Mouse (Mus musculus) v-Abl transformed pro-B cells (cell line): ENCODE data around the gene Ncf4.
"Not testable (repeated sequence)": the region's sequence is repeated elsewhere in the genome, so short reads cannot be mapped to it uniquely, and the experiment has no call there.

ENCODE experiments used
- in situ Hi-C, 2 experiments: fragments of 400-800 bp; cut with MboI; formaldehyde crosslinking; loops; one replicate each; pipeline ENCODE4 v1.15.1; 2025; ENCODE audit not compliant: unreplicated experiment in 2 of 2

The Ncf4 gene

DNA sequence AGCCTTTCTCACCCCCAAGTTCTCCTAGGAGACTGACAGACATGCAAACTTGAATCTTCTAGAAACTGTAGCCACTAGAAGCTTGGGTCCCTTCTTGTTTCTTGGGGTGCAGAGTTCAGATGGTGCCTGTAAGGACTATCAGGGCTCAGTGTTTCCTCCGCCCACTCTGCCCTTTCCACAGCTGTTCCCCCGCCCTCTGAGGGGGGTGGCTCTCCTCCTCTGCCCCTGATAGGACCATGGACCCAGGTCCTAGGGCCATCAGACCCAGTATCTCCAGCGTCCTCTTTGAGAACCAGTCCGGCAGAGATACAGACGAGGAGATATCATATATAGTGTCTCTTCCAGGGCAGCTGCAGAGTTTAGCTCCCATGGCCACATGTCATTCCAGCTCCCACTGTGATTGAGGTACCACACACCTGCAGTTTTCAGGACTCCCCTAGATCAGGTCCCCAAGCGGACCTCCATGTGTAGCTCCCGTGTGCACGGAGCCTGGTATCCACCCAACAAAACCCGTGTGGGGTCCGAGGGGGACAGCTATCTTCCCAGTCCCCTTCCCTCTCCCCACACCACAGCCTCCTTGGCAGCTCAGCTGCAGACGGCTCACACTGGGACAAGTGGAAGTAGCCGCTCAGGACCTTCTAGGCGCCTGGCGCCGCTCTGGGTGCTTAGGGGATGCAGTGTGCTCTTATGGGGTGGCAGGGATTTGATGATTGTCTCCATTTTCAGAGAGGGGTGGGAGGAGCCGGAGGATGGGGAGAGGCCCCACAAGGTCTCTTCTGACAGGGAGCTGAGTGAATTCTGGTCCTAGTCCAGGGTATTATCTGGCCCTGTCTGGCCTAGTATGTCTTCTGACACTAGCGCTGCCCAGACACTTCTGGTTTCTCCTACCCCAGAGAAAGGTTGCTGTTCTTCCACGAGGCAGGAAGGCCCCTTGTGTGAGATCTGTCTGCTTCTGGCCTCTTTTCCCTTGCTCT, 1.8 kb downstream of the Ncf4 start:
- in situ Hi-C loops: loop anchor here (5.0 to 10.0 kb wide), 3 partner anchors 81 to 312 kb away; partner anchors contain the start of genes Csf2rb (in 1 of the 2) and Eif3d (in 1 of the 2)

DNA sequence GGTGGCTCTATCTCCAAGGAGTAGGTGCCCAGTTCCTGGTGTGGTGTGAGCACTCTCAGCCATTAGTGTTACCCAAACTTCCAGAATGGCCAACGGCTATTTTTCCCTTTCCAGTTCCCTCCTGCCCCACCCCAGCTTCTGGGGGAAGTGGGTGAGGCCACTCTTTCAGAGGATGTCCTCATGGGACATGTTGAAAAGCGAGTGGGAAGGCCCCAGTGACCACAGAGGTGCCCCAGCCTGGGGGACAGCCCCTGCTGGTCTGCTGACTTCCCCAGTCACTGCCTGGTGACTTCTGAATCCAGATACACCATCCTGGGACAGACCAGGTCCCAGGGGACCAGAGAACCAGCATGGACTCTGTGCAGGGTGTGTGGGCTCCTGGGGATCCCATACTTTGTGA, 3.1 kb downstream of the Ncf4 start:
- in situ Hi-C loops: loop anchor here (5.0 to 10.0 kb wide), 3 partner anchors 80 to 313 kb away; partner anchors contain the start of genes Csf2rb (in 1 of the 2) and Eif3d (in 1 of the 2)

DNA sequence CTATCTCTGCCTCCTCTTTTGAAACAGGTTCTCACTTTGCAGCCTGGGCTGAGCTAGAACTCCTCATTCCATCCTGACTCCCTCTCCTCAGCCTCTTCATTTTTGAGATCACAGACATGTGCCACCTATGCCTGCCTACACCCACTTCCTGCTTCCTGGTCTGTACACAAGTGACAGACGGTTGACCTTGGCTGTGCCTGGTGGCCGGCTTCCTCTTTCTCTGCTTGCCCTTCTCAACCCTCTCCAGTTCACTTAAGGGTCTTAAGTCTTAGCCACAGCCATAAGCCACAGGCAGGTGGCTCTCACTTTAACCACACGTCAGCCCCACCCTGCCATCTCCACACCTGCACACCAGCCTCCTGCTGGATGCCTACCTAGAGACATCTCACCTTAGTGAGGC, 3.8 kb downstream of the Ncf4 start:
- in situ Hi-C loops: loop anchor here (5.0 to 10.0 kb wide), 3 partner anchors 79 to 314 kb away; partner anchors contain the start of genes Csf2rb (in 1 of the 2) and Eif3d (in 1 of the 2)

DNA sequence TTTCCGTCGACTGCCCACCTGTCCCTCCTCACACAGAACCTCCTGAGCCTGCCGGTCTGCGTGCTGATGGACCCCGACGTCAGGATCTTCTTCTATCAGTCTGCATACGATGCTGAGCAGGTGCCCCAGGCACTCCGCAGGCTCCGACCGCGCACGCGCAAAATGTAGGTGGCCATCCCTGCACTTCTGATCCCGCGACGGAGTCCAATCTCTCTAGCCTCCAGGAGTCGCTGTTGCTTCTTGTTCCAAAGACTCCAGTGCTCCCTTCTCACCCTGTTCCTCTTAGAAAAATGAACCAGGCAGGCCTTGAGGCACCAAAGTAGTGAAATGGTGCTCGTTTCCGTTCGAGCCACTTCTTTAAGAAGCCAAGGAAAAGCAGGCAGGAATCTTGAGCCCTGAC, 10.2 kb downstream of the Ncf4 start:
- in situ Hi-C loops: loop anchor here in 1 of 2 experiments (5.0 kb wide), 1 partner anchor 83 kb away; no protein-coding TSS in a partner anchor

DNA sequence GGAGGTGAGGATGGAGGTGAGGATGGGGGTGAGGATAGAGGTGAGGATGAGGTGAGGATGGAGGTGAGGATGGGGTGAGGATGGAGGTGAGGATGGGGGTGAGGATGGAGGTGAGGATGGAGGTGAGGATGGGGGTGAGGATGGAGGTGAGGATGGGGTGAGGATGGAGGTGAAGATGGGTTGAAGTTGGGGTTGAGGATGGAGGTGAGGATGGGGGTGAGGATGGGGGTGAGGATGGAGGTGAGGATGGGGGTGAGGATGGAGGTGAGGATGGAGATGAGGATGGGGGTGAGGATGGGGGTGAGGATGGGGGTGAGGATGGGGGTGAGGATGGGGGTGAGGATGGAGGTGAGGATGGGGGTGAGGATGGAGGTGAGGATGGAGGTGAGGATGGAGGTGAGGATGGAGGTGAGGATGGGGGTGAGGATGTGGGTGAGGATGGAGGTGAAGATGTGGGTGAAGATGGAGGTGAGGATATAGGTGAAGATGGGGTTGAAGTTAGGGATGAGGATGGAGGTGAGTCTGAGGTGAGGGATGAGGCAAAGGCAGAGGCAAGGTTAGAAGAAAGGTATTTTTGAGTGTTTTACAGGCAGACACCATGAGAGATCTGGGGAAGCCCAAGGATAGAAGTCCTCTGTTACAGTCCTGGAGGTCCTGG, 12.1 kb downstream of the Ncf4 start:
- in situ Hi-C loops: loop anchor here in 1 of 2 experiments (5.0 kb wide), 1 partner anchor 81 kb away; no protein-coding TSS in a partner anchor

DNA sequence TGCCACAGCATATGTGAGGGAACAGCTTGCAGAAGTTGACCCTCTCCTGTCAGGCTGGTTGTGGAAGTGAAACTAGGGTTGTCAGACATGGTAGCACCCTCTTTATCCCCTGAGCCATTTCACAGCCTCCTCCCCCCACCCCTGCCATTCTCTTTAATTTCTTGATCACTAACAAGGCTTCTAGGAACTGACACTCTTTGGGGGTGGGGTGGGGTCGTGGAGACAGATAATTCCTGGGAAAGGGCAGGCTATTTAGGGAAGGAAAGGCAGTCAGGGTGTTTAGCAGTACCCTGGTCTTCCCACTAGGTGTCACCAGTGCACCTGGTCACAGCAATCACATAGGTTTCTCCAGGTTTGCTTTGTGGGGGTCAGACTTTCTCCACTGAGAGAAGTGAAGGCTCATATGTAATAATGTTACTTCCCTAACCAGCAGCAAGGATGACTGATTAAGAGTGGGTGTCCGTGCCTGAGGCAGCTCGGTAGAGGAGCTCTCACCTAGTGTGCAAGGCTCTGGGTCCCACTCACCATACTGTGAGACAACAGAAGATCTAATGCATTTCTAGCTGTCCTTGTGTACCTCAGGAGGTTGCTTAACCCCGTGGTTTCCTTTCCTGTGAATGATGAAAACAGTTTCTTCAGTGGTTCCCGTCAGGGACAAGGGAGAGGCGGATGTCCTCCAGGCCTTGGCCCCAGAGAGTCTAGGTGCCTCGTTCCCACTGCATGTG, 12.9 kb downstream of the Ncf4 start:
- in situ Hi-C loops: loop anchor here in 1 of 2 experiments (5.0 kb wide), 1 partner anchor 80 kb away; no protein-coding TSS in a partner anchor

DNA sequence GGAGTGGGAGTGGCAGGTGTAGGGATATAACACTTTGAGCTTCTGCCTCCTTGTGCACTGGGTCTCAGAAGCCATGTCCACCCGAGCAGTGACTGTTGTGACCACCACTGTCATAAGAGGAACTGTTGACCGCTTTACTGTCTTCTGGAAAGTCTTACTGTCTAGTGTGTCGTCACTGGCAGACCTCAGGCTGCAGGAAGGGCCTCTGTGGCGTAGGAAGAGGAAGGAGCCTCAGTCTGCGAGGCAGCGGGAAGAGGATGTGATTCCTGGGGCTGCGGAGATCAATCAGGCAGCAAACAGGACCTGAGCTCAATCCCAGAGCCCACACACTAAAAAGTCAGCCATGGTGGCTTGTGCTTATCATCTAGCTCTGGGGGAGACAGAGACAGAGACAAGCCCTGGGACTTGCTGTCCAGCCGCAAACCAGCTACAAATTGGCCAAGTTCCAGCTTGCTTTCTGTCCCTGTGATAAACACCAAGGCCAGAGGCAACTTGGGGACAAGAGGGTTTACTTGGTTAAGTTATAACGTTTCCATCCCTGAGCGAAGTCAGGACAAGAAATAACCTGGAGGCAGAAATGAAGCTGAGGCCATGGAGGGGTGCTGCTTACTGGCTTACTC, 13.8 kb downstream of the Ncf4 start:
- in situ Hi-C loops: loop anchor here in 1 of 2 experiments (5.0 kb wide), 1 partner anchor 79 kb away; no protein-coding TSS in a partner anchor

DNA sequence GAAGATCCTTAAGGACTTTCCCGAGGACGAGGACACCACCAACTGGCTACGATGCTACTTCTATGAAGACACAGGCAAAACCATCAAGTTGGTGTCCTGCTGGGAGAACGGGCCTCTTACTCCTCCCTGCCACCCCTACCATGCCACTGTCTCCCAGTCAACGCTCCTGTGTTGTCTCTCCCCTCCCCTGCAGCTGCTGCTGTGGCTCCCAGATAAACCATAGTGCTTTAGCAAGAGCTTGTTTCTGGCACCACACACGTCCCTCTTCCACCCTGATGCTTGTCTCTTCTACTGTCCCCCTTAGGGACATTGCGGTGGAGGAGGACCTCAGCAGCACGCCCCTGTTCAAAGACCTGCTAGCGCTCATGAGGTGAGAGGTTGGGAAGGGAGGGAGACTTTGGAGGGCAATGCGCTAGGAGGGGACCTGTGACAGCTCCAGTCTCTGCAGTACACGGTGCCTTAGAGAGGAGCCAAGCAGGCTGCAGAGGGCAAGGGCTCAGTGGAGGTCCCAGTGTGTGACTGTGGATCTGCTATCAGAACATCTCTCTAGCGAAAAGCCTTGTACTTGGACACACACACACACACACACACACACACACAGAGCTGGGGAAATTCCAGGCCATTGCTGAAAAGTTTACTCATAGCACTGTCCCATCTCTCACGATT, 16.2 kb downstream of the Ncf4 start:
- in situ Hi-C loops: no loop called here

DNA sequence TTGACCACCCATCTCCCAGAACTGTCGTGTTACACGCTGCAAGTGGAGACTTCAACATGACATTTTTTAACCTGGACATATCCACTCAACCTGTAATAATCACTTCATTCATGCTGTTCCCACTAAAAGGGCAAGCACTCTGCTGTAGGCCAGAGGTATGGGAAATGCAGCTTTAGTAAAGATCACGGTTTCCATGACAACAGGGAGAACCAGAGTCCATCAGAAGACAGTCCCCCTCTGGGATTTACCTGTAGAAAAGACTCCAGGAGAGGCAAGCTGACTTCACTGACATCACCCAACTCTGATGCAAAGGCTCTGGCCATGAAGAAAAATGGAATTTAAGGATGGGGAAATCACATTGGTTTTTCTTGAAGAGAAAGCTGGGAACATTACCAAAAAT, 18.7 kb downstream of the Ncf4 start:
- in situ Hi-C loops: no loop called here

DNA sequence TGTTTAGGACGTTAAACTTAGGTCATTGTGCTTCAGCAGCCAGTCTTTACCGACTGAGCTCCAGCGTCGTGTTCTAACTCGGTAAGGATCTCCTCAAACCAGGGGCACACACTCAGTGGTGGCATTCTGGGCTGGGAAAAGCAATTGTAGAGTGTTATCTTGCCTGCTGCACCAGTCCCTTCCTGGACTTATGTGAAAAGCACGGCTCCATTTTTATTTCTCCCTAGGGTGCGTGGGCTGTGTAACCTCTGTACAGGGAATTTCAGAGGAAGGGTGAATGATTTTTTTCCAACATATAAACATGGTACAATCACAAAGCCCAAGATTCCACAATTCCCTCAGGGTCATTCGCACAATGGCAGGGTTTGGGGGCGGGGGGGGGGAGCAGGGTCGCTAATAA, 22.8 kb downstream of the Ncf4 start:
- in situ Hi-C loops: no loop called here

DNA sequence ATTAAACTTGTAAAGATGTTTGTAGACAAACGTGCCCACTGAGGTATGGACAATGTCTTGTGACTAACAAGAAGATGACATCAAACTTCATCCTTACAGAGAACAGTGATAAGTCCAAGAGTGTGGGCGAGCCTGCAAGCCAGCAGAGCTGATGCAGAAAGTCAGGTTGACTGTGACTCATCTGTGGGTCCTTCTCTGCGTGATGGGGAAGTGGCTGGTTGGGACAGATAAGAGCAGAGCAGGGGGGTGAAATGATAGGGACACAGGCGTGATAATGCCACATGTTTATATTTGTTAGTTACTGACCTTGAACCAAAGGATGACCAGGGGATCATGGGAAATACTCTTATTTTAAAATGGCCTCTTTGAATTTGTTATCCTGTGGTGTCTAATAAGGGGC, 23.3 kb downstream of the Ncf4 start:
- in situ Hi-C loops: no loop called here

DNA sequence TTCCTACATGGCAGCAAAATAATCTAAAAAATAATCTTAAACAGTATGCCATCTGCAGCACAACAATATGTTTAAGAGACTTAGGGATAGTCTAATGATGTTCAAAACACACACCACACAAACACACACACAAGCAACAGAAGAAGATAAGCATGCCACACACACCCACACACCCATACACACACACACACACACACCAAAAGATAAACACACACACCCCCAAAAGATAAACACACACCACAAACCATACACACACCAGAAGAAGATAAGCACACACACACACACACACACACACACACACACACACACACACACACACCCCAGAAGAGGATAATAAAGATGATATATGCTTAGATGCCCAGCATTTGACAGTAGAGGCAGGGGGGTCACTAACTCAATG, 26.6 kb downstream of the Ncf4 start:
- in situ Hi-C loops: no loop called here

DNA sequence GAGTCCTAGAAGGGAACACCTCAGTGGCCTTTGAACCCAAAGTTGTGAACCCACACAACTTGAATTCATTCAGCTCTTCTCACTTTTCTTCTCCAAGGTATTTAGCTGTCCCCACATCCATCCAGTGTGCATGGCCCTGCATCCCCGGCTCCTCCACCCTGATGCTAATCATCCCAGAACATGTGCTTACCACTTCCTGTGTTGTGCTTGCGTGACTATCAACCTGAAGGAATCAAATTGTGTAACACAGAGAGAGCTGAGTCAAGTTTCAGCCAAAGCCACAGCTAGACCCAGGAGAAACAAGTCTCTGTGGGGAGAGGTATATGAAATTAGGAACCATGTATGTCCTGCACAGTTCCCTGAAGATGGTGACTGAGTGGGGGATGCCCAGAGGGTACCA, 33.7 kb downstream of the Ncf4 start:
- in situ Hi-C loops: no loop called here

DNA sequence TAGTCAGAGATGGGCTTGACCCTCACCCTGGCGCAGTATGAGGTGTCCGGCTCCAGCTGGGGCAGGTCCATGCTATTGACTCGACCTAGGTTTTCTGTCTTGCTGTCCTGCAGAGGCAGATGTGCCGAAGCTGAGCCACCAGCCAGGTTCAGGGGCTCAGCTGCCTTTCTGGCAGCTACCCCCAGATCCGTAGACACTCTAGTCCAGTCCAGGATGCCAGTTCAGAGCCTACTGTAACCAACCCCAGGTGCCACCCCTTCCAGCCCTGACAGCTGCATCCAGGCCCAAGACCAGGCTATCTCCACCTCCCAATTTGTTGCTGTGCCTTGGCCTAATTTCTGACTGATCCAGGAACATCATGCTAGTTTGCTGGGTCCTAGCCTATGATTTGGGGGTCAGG, 43.3 kb downstream of the Ncf4 start:
- in situ Hi-C loops: no loop called here

DNA sequence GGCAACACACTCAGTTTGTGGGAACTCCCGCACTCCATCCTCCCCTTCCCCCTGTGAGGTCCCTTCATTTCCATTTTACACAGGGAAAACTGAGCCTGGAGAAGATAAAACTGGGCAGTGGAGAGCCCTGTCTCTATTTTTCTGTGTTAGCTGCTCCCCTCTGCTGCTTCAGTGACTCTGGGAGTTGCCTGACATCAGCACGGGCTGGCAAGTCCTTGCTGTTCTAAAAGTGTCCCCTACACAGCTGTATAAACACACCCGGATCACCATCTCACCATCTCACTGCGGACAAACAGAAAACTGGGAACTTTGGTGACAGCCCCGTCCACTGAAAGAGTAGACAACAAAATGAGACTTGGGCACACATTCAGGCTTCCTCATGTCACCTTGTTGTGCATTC, 45.2 kb downstream of the Ncf4 start:
- in situ Hi-C loops: not testable (repeated sequence)

DNA sequence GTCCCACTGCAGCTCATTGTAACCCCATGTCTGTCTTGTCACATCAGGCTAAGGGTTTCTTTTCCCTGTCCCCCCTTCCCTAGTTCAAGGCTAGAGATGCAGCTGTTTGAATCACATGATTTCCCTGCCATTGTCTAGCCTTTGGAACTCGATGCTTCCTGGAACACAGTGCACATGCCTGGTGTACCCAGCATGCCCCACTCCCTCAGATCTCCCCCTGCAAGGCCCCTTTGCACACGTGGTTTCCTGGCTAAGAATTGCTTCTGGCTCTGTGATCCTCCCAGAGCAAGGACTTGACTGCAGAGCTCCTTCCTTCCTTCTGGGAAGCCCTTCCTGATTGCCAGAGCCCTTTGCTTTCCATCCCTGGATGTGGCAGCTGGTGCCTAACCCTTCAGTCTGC, 48.6 kb downstream of the Ncf4 start:
- in situ Hi-C loops: not testable (repeated sequence)

DNA sequence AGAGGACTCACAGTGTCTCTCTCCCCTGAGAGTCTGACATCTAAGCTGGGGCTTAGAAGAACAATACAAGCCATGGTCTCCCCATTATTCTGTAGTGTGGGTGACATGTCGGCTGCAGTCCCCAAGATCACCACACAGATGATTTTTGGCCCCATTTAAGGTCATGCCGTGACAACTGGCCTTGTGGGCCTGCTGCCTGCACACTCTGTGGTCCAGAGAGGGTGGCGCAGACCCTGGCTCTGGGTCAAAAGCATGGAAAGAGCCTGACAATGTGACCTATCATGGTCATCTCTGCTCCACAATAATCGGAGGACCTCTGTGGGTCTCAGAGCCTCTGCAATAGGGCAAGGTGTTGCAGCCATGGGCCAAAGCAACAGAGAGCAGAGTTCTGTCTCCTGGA, 49.1 kb downstream of the Ncf4 start:
- in situ Hi-C loops: no loop called here

DNA sequence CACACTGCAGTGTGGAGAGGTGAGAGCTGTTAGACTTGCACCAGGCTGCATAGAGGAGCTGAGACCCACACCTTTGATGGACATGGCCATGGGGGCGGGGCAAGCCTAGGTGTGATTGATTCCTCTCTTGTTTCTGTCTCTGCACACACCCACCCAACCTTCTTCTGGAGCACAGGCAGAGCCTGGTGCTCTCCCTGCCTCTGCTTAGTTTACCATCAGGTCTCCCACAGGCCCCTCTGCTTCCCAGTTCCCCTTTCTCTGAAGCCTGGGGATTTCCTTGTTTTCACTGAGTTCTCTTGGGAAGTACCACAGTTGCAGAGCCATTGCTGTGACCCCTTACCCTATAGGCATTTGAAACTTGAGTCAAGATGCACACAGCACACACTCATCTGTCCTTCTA, 54.0 kb downstream of the Ncf4 start:
- in situ Hi-C loops: no loop called here

DNA sequence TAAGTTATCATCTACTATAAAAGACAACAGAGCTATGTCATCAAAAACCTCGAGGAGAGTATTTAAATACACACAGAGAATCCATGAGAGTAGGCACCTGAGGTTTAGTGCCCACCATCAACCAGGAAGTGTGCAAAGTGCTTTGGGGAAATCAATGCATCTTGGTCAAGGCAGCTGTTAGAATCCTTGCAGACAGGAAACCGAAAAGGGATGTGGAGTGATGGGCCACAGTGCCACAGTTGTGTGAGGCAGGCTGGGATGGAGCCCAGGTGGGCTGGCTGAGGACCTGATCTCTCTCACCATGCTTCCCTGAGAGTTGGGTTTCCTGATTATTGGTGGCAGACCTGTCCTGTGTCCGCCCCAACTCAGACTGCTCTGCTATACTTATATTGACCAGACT, 55.0 kb downstream of the Ncf4 start:
- in situ Hi-C loops: no loop called here

DNA sequence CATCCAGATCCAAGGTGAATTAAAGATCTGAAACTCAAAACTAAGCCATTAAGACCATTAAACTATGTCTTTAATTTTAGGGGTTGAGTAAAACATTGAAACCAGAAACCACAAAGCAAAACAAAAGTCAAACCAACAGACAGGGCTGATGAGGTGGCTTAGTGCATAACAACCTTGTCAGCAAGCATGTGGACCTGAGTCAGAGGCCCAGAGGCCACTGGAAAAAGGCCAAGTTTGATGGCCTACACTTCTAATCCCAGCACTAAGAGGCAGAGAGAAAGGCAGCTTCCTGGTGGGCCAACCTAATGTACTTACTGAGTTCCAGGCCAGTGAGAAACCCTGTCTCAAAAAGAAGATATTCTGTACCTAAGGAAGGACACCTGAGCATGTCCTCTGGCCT, 56.2 kb downstream of the Ncf4 start:
- in situ Hi-C loops: no loop called here
